Mouse (Mus musculus): Measurements from ENCODE around the gene T2.
"Not testable (repeated sequence)": the region's sequence is repeated elsewhere in the genome, so short reads cannot be mapped to it uniquely, and the experiment has no call there.

- TF ChIP-seq GATA1 (IDR thresholded peaks at IDR 0.05; ENCODE audit: borderline replicate concordance, low read length); FLI1 (IDR thresholded peaks at IDR 0.05; ENCODE audit: low read length): not testable (repeated sequence)
Observed at GRCm38 (mm10) chr17:8326877-8327276, 28.9 kb upstream of the T2 start.

Measured in megakaryocyte, embryonic 14.5 days (primary cell).